Mouse (Mus musculus): Measurements from ENCODE around the gene Zbtb44.

Zbtb44 gene

DNA sequence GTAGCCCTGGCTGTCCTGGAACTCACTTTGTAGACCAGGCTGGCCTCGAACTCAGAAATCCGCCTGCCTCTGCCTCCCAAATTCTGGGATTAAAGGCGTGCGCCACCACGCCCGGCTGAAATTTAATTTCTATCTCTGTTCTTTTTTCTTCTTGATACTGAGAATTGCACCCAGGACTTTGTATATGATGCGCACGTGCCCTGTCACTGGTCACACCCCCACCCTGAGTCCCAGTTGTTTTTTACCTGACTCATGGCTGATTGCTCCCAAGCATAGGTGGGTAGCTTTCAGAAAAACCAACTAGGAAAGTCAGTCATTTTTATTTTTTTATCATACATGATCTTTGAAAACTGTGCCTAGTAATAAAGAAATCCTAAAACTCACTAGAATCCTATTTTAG lies 40.3 kb downstream of the Zbtb44 start:
- DNase-seq (ENCODE audit: low read depth) = no peak

DNA sequence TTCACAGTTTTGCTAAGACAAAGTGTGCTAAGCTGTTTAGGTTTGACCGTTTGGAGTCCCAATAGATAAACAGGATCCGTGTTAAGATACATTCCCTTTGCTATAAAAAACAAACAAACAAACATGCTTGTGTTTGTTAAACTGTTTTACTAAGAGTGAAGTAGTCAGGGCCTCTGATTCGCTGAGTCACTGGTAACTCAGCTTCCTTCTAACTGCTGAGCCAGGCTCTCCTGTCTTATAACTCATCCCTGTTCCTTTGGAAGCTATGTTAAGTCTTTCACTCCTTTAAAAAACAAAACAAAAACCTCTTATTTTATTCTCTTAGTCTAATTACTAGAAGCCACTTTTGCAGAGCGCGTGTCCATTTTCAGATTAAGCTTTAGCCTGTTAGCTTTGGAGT lies 41.8 kb downstream of the Zbtb44 start:
- DNase-seq (ENCODE audit: low read depth) = no peak

DNA sequence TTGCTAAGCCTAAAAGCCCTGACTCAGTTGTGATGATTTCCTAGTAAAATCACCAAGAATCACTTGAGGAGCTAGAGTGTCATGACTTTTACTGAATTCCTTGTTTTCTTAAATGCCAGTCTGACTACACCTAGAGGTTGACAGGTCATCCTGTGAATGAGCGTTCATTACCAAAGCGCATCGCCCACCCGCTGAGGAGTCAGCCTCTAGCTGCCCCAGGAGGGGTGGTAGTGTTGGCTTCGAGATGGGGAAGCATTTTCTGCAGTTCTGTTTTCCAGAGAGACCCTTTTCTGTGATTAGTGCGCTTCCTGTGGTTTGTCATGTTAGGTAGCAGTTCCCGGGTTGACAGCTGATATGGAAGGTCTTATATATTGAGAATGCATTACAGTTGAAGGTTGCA lies 43.4 kb downstream of the Zbtb44 start:
- DNase-seq (ENCODE audit: low read depth) = no peak

DNA sequence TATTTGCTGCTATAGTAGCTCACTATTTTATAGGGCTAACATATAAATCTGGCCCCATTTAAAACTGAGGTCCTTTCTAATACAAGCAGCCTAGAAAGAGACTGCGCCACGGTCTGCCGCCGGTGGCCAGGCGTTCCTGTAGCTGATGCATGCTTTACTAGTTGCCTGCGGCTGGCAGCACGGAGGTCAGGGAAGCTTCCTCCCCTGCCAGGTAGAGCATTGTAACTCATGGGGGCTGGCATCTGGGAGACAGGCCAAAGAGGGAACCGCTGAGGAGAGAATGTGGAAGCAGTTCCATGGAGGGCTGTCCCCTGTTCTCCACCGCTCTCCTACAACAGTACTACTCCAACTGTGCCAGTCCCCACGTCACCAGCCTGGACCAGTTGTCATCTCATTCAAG lies 44.4 kb downstream of the Zbtb44 start:
- no peak for DNase-seq (ENCODE audit: low read depth)

DNA sequence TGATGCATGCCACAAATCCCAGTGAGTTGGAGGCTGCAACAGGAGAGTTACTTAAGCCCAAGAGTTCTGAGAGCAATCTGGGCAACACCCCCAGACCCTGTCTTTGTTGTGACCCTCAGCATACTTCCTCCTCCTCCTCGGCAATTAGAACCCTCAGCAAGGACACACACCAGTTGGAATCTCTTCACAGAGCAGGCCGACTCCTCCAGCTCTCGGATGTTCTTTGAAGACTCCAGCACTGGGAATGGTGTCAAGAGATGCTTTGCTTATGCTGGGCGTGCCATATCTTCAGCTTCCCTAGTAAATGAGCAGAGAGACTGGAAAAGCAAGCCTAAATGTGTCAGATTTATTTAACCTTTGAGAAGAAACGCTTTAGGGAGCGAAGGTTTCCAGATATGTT lies 50.3 kb downstream of the Zbtb44 start:
- no peak for DNase-seq (ENCODE audit: low read depth)

DNA sequence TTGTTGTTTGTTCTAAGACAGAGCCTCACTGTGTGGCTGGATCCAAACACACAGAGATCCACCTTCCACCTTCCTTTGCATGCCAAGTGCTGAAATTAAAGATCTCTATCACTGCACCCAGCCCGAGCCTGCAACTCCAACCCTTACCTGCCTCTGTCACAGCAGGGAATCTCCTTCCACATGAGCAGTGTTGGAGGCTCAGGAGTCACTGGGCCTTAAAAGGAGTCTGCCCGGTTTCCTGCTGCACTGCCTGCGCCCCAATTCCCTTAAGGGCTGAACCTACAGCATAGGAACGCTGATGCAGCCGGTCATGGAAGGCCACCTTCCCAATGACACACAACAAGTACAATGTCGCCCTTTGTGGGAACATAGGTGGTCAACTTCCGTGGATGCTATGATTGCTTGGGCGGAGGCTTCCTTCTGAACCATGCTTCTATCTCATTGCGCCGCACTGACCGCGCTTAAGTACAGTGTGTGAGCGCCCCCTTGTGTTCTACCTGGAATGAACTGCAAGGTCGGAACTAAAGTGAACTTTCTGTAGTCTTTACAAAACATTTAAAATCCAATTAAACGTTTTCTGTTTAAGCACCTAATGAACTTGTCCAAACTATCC lies 51.7 kb downstream of the Zbtb44 start:
- DNase-seq (ENCODE audit: low read depth) = peak; percentile 18

DNA sequence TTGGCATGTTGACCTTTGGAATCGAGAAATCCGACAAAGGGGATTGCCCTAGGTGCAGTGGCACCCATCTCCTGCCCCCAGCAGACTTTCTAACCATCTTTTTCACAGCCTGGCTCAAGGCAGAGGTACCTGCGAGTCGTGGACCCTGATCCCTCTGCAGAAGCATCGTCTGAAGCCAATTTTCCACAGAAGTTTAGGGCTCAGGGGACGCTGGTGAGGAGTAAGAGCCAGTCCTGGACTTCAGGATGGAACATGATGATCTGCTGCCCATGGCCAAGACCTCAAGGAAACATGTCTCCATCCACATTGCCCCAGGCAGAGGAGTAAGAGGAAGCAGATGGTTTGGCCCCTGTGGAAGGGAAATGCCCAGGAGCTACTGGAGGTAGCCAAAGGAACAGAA lies 52.3 kb downstream of the Zbtb44 start:
- no peak for DNase-seq (ENCODE audit: low read depth)

DNA sequence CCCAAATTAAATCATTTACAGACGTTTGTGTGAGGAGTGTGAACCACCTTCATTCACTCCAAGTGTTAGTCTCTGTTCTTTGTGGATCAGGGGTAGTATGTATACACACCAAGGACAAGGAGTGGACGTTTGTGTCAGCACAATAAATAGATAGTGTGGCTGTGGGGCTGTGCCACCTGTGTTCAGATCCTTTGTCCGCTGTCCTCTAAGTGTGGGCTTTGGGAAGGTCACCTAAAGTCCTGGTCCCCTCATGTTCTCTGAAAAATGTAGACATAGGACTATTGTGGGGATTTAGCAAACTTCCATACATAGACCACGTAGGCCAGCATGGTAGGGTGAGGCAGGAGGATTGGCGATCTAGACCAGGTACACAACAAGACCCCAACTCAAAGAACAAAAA lies 55.1 kb downstream of the Zbtb44 start:
- no peak for DNase-seq (ENCODE audit: low read depth)

DNA sequence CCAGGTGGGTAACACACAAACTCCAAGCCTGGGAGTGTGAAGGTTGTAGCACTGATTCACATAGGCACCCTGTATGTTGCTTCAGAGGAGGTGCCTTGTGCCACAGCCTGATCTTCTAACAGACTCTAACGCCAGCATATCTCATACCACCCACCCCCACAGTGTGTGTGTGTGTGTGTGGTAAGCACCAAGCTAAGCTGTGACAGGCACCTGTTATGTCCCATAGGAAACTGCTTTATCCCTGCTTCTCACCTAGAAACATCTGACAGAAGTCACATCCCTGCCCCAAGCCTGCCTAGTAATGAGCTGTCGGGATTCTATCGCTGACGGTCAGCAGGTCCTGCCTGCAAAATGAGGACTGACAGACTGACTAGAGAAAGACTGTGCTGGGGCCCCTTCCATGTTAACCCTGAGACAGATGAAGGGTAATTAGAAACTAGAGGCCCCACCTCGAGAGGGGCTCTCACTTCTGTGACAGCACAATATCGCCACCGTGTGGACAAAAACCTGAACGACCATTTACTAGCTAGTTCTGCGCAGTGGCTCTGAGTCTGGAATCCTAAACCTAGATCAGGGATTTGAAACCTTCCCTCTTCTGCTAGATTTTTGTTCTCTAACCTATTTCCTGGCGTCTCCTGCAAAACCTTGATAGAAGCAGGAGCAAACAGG lies 55.8 kb downstream of the Zbtb44 start:
- no peak for DNase-seq (ENCODE audit: low read depth)

DNA sequence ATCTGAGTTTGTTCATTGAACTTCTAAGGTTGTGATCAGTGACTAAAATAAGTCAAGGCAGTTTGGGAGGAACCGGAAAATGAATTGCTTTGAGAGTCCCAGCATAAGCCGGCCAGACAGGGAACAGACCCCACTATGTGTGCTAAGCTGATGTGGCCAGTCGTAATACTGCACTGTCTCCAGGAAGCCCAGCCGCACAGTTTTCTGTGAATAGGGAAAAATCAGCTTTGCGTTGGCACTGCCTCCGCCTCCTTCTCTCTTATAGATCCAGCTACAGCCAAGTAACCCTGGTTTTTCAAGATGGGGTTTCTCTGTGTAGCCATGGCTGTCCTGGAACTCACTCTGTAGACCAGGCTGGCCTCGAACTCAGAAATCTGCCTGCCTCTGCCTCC lies 56.3 kb downstream of the Zbtb44 start:
- no peak for DNase-seq (ENCODE audit: low read depth)

DNA sequence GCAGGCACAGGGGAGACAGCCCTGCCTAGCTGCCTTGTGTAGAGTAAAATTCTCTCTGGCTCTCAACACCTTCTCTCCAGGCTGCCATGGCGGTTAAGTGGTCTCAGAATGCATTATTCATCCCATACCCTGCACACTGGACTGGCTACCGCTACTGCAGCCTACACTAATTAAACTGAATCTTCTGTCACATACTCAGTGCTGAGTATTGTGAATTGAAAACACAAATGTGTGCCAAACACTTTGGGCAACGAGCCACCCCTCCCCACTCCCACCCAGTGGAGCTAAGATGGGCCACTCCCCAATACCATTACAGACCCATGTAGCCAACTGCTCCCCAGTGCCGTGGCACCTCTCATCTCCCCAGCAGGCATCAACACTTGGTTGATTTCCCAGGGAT lies 57.0 kb downstream of the Zbtb44 start:
- DNase-seq (ENCODE audit: low read depth) = no peak

DNA sequence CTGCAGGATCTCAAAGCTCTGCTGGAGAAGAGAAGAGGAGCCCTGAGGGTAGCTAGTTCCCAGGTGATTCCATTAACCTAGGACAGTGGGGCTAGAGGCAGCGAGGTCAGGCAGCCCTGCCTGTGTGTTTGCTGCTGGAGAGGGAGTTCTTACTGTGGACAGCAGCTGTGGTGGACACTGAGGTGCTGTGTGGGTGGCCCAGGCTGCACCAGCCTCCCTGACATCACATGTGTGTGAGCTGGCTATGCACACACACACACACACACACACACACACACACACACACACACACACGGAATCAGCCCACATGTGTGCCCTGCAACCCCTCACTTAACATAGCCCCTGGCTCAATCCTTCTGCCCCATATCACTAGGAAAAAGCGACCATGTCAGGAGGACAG lies 57.7 kb downstream of the Zbtb44 start:
- DNase-seq (ENCODE audit: low read depth) = no peak

DNA sequence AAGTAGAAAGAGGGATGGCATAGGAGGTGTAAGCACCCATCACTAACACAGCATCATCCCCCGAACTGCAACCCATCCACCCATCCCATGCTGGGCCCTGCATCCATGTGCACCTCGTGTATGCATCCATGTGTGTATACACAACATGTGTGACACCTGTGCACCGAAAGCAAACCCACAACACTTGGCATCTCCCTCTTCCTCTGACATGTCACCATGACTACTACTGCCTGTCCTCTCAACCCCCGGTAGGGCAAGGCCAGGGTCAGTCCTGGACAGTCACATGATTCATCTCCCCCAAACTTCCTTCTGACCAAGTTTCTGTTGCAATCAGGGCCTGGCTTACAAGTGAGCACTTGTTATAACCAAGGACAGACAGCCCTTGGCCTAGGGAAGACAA lies 58.4 kb downstream of the Zbtb44 start:
- no peak for DNase-seq (ENCODE audit: low read depth)

DNA sequence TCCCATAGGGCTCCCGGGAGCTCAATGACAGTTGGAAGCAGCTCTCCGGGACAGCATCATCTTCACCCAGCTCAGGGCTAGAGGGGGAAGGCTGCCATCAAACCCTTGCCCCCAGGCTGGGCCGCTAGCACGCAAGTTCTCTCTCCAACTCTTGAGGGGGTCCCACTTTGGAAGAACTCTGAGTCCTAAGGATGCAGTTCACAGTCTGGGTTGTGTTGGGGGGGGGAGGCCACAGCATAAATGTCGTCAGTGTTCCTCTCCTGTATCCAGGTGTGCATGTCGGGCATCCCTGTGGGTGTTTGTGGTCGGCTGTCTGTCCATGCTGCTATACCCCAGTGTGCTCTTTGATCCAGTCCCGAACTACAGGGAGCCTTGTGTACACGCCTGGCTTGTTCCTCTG lies 59.1 kb downstream of the Zbtb44 start:
- DNase-seq (ENCODE audit: low read depth) = no peak

DNA sequence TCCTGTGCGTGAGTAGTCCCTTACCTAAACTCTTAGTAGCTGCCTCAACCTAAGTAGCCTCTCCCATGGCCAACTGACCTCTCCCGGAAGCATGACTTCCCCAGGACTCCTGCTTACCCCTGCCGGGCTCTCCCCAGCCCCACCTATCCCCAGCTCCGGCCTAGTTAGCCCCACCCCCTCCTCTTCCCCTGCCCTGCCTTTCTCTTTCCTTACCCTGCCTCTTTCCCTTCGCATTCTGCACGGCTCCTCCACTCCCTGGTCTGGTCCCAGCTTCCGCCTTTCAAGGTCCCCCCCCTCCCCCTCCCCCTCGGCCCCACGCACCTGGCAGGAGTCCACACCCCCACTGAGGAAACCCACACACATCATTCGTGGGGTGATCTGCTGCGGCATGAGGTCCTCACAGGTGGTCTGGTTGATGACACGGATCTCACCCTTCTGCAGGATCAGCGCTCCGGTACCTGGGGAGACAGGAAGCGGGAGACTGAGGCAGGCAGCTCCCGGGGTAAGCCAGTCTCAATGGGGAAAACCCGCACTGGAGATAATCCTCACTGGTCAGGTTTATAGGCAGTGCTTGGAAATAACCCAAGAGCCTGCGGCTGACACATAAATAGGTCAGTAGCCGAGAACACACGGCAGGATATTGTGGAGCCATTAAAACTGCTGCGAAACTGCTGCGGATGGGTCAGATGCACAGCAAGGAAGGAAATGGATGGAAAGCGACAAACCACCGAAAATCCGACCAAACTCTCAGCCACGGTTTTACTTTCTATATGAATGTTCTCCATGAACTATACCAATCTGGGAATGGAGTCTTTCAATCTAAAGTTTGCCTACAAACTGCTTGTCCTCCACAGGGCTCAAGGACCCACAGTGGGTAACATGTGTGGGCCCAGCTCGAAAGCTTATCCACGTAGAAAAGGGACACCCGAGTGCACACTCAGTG lies 59.9 kb downstream of the Zbtb44 start:
- DNase-seq (ENCODE audit: low read depth) = no peak

DNA sequence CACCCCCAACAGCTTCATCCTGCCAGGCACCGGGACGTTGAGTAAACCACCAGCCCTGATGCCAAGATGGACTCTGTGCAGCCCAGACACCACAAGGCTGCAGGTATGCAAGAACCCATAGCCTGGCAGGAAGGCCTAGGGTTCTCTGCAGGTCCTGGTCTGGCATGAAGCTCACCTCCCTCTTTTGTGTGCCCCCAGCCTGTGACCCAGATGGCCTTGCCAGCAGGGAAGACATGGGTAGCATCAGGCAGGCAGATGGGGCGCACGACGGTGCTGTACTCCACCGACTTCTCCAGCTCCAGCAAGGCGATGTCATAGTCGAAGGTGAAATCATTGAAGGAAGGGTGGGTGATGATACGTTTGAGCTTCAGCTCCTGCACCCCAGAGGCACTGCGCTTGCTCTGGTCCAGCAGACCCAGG lies 60.7 kb downstream of the Zbtb44 start:
- no peak for DNase-seq (ENCODE audit: low read depth)

DNA sequence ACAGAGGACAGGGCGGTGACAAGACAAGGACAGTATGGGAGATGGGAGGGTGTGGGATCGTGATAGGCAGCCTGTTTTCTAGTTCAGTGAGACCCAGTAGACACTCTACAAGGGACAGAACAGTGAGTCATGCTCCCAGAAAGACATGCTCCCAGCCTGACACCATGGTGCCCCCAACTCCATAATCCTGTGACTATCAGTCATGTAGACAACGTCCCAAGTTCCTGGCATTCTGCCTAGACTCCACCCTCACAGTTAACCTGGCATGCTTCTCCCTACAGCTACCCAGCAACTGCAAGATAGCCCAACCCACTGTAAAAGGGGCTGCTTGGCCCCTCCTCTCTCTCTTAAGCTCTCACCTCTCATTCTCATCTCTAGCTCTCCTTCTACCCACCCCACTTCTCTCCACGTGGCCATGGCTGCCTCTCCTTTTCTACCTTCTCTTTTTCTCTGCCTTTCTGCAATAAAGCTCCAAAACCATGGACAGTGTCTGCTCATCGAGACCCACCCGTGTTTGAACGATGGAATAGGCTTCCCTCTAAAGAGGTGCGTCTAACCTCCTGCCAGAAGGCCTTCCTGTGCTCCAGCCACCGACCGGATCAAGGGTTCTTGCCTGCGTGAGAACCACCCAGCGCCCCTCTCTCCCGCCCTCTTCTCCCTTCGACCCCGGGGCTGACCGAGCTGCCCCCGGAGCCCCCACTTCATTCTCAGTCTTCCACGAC lies 61.8 kb downstream of the Zbtb44 start:
- no peak for DNase-seq (ENCODE audit: low read depth)

DNA sequence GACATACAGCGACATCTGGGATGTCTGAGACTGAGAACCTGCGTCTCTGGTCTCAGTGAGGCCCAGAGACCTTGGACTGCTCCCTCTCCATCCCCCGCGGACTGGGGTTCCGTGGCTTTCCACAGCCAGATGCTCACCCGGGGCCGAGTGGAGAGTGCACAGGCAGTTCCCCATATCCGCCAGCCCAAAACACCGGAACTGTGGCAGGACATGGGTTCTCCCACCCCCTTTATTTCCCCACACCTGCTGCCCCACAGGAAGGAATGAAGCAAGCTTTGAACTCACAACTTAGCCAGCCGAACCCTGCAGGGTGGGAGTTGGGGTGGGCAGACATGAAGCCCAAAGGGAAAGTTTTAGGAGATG lies 62.4 kb downstream of the Zbtb44 start:
- DNase-seq (ENCODE audit: low read depth) = no peak

DNA sequence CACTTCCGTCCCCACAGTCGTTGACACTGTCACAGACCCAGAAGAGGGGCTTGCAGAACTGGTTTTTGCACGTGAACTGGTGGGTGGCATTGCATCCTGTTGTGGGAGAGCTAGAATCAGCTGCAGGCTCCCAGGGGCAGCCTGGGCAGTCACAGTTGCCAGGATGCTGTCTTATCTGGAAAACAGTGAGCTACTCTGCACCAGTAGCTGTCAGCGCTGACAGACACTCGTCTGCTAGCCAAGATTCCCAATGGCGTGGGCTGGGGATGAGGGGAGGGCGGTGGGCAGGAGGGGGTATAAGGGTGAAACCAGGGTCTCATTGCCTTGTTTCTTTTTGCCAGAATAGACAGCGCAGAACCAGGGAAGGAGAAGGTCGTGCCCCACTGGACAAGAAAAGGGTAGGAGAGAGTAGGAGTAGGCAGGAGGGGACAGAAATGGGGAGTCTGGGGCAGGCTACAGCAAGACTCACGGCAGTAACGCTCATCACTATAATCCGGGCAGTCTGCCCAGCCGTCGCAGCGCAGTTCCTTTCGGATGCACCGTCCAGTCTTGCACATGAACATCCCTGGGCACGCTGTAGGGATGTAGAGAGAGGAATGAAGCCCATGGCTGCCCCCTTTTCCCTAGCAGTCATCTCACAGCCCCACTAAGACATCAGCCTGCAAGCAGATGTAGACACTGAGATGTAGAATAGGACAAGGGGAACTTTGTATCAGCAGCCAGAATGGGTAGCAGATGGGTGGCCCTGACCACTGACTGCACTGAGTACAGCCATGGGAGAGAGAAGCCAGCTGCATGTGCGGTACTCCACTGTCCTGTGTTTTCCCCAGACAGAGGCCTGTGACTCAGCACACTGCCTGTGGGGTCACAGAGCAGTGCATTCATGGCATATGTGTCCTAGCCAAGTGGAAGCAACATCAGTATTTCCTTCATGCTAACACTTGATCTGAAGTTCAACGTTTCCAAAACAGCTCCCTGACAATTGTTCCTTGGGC lies 66.9 kb downstream of the Zbtb44 start:
- no peak for DNase-seq (ENCODE audit: low read depth)

DNA sequence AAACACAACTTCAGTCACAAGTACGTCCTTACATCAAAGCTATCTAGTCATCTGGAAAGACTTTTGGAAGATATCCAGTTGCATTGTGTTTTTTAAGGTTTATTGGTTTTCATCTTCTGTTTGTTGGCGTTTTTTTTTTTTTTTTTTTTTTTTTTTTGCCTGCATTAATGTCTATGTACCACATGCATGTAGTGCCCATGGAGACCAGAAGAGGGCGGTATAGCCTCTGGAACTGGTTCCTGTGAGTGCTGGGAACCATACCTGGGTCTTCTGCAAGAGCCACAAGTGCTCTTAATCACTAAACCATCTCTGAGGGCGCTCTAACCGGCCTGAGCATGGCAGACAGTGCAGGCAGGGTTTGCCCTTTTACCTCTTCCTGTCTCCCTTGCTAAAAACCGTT lies 67.7 kb downstream of the Zbtb44 start:
- no peak for DNase-seq (ENCODE audit: low read depth)

DNA sequence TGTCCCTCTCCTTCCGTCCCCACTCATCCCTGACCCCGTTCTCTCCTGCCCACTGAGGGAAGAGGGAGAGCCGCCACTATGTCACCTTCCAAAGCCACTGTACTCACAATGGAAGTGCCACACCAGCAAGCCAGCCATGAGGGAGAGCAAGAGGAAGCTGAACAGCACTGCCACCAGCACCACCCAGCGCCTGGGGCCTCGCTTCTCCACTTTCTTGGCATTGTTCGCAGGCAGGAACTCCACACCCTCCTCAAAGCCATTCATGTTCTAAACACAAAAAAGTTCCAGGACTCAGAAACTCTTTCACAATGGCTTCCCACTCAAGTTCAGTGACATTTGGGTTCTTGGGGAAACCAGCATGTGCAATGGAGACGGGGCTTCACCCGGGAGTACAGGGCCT lies 78.0 kb downstream of the Zbtb44 start:
- no peak for DNase-seq (ENCODE audit: low read depth)

Data from fibroblast of lung, adult 2 months (primary cell).